Comparison of ENCODE assay signal across 16 mouse cellular contexts in genomic region chr8:121227756-121228155, GRCm38 (mm10).
DNase-seq lines count a peak whose midpoint lies in the region; ATAC-seq and TF ChIP-seq lines count a peak whose summit lies in the region.
"Had no signal": no experiment of that assay in that cellular context is flagged by ENCODE, and none has a peak within 500 bp of the region (broad histone marks: within the 10 kb centered on the region; RNA-seq: fewer than 3 reads in every experiment).

No protein-coding gene starts in this region.

- peaks cover 41% of the 10 kb centered on the region for H3K4me1 ChIP-seq in heart, embryonic 10.5 days
- no peaks in the 10 kb centered on the region for H3K4me1 ChIP-seq in cerebellum, adult 2 months (ENCODE audit: control insufficient read depth, insufficient read depth, low read length)
- peaks cover 12% of the 10 kb centered on the region for H3K4me1 ChIP-seq in heart, embryonic 12.5 days (replicated peaks)

- 76% methylated on average over 18 of the region's 18 CpGs for WGBS in heart, embryonic 10.5 days
- WGBS in cerebellum, adult 2 months, result 51% methylated on average over 18 of the region's 18 CpGs
- WGBS in heart, embryonic 12.5 days, result 76% methylated on average over 18 of the region's 18 CpGs

- H3K27ac ChIP-seq in heart, embryonic 10.5 days, result peak overlapping the region; percentile 62
- H3K27ac ChIP-seq in cerebellum, adult 2 months (ENCODE audit: insufficient read depth, low read length), result no peak overlapping the region
- no peak overlapping the region for H3K27ac ChIP-seq in heart, embryonic 12.5 days (ENCODE audit: poor library complexity, severe bottlenecking)
- H3K27ac ChIP-seq: heart, embryonic 15.5 days; lung, embryonic 15.5 days; stomach, postnatal 0 days had no signal

- H3K9ac ChIP-seq in heart, embryonic 12.5 days, result no peak overlapping the region
- H3K9ac ChIP-seq: heart, embryonic 15.5 days; lung, embryonic 15.5 days had no signal

- intact Hi-C loops in left cerebral cortex, postnatal 36 days (cut with DNase I), result no loop called here

- peaks cover 22% of the 10 kb centered on the region for H3K27me3 ChIP-seq in heart, embryonic 10.5 days (ENCODE audit: insufficient read depth, poor library complexity, severe bottlenecking)
- no peaks in the 10 kb centered on the region for H3K27me3 ChIP-seq in cerebellum, adult 2 months (ENCODE audit: control insufficient read depth, insufficient read depth, low read length)
- peaks cover 5% of the 10 kb centered on the region; the same call in 1 of the 2 replicates for H3K27me3 ChIP-seq in heart, embryonic 12.5 days (replicated peaks)

- H3K36me3 ChIP-seq in heart, embryonic 10.5 days, result no peaks in the 10 kb centered on the region
- no peaks in the 10 kb centered on the region for H3K36me3 ChIP-seq in heart, embryonic 12.5 days
- H3K36me3 ChIP-seq: heart, embryonic 15.5 days; lung, embryonic 15.5 days had no signal

- H3K4me3 ChIP-seq in heart, embryonic 10.5 days, result no peak overlapping the region
- H3K4me3 ChIP-seq in cerebellum, adult 2 months (replicated peaks; ENCODE audit: insufficient read depth, low read depth, low read length), result no peak overlapping the region
- H3K4me3 ChIP-seq in heart, embryonic 12.5 days, result no peak overlapping the region
- H3K4me3 ChIP-seq: heart, embryonic 15.5 days; lung, embryonic 15.5 days had no signal

- ATAC-seq in erythroid progenitor cell, adult 5-6 weeks (replicated peaks; ENCODE audit: low FRiP score, poor library complexity, severe bottlenecking), result no peak
- no peak for ATAC-seq in heart, embryonic 12.5 days (ENCODE audit: insufficient number of reproducible peaks, low FRiP score)
- ATAC-seq: intestine, postnatal 0 days had no signal

- DNase-seq in heart, embryonic 10.5 days (ENCODE audit: low spot score), result no peak
- no peak for DNase-seq in heart, adult 8-10 months (ENCODE audit: low spot score)
- peak; percentile 58 for DNase-seq in brain, adult 2 months (ENCODE audit: low read depth, low spot score)
- peak; percentile 25 to 67 for DNase-seq in frontal cortex, adult 2 months (ENCODE audit: extremely low spot score in 1 of 2, low spot score in 1 of 2)
- DNase-seq in left cerebral cortex, postnatal 36 days (ENCODE audit: low spot score in 2 of 2), result peak; percentile 14 to 17
- DNase-seq in cerebellum, adult 2 months, result no peak
- DNase-seq: adrenal gland, adult 8-10 months; cerebellum, adult 9-11 months; gastrocnemius, postnatal 36 days; spleen, adult 18-20 months had no signal

- TF ChIP-seq CTCF in cerebellum, adult 2 months (IDR thresholded peaks at IDR 0.05; ENCODE audit: borderline replicate concordance, insufficient read depth, low read depth, low read length), result no peak

- H3K4me2 ChIP-seq in heart, embryonic 12.5 days, result no peak overlapping the region
- H3K4me2 ChIP-seq: heart, embryonic 15.5 days; lung, embryonic 15.5 days had no signal

- no peak for TF ChIP-seq POLR2A in cerebellum, adult 2 months (IDR thresholded peaks at IDR 0.05; ENCODE audit: borderline replicate concordance, insufficient read depth, low read length)

- H3K9me3 ChIP-seq in heart, embryonic 10.5 days, result no peaks in the 10 kb centered on the region
- no peaks in the 10 kb centered on the region for H3K9me3 ChIP-seq in heart, embryonic 12.5 days (replicated peaks)
- H3K9me3 ChIP-seq: heart, embryonic 15.5 days; lung, embryonic 15.5 days had no signal

Comparison
In these comparisons a context has a peak if more than half of its experiments do, and no peak if none do; other contexts are left out.
1. DNase-seq: peak in brain, adult 2 months (single experiment), frontal cortex, adult 2 months (2 of 2) and left cerebral cortex, postnatal 36 days (2 of 2); none in heart, embryonic 10.5 days (single experiment), heart, adult 8-10 months (single experiment) and cerebellum, adult 2 months (0 of 2).